Mouse (Mus musculus): ENCODE measurements at regions not wholly inside any gene's neighbourhood (a gene's known extent, or its start where the extent isn't known, plus 50 kb on each side); places are given as distances from the start of the nearest gene placed in this dataset.

DNA sequence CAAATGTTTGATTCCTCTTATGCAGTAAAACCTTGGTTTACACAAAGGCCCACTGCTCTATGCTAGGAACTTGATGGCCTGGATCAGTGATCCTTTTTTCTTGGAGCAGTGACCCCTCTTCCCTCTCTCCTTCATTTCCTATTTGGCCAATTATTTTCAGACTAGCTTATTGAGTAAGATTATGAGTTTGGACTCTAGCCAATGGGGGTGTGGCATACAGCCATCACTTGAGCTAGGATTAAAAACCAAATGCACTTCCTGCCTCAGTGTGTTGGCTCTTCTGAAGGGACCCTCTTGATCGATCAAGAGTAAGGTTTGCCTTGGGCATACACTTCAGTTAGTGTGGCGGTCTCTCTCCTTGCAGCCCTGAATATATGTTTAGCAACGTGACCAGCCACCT is 1172.6 kb upstream of the Gulo start:
- no peak overlapping the region for H3K27ac ChIP-seq
- 58% methylated on average over 3 of the region's 3 CpGs for WGBS
- no peak for ATAC-seq (replicated peaks; ENCODE audit: low FRiP score)

DNA sequence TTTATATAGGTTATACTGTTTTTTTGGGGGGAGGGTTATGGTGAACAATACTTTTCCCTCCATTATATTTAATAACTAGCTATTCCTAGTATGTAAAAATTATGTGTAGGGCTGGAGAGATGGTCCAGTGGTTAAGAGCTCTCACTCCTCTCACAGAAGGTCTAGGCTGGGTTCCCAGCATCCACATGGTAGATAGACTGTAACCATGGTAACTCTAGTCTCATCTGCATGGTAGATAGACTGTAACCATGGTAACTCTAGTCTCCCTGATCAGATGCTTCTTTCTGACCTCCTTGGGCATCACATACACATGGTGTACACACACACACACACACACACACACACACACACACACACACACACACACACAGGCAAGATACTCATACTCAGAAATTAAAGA is 1170.5 kb upstream of the Gulo start:
- Histone ChIP-seq H3K36me3 (no peaks in the 10 kb centered on the region), H3K27me3 (no peaks in the 10 kb centered on the region), H3K4me1 (peaks cover 7% of the 10 kb centered on the region; the same call in 1 of the 2 replicates), H3K9me3 (replicated peaks) (no peaks in the 10 kb centered on the region), H3K4me2 (no peak overlapping the region), H3K4me3 (replicated peaks) (no peak overlapping the region), H3K9ac (no peak overlapping the region), H3K27ac (no peak overlapping the region)
- no peak for ATAC-seq (replicated peaks; ENCODE audit: low FRiP score)

More for the DNA sequence above, 1172.6 kb upstream of the Gulo start:
- no peaks in the 10 kb centered on the region for H3K36me3 ChIP-seq
- H3K4me2 ChIP-seq: no peak overlapping the region
- H3K4me1 ChIP-seq: peaks cover 7% of the 10 kb centered on the region; the same call in 1 of the 2 replicates
- no peak overlapping the region for H3K4me3 ChIP-seq (replicated peaks)
- no peak overlapping the region for H3K9ac ChIP-seq
- no peaks in the 10 kb centered on the region for H3K27me3 ChIP-seq
- H3K9me3 ChIP-seq (replicated peaks): no peaks in the 10 kb centered on the region

DNA sequence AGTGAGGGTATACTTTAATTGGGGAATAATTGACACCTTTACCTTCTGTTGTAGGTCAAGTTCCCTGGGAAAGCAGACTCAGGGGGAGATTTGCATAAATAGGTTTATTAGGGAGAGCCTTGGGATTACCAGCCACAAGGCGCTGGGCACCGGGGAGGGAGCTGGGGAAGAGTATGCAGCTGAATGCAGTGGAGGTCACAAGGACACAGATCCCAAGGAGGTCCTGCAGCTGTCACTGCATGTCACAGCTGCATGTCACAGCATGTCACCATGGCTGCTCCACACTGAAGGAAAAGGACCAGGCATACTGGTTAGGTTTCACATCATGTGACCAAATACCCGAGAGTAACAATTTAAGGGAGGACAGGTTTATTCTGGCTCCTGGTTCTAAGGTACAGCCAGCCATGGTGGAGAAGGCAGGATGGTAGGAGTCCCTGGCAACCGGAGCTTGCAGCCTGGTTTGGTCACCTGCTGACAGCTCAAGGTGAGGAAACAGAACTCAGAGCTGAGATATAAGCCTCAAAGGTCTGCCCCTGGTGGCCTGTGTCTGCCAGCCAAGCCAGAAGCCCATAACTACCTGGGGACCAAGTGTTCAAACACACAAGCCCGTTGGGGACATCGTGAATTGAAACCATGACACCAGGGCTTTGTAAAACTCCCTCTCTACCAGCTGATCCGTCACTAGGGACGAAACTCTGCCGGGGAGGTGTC is 1169.5 kb upstream of the Gulo start:
- H3K4me3 ChIP-seq (replicated peaks): no peak overlapping the region
- no peak for ATAC-seq (replicated peaks; ENCODE audit: low FRiP score)
- H3K27me3 ChIP-seq: no peaks in the 10 kb centered on the region
- H3K27ac ChIP-seq: no peak overlapping the region
- 48% methylated on average over 9 of the region's 9 CpGs for WGBS
- H3K4me1 ChIP-seq: peaks cover 7% of the 10 kb centered on the region; the same call in 1 of the 2 replicates
- no peak overlapping the region for H3K9ac ChIP-seq
- no peaks in the 10 kb centered on the region for H3K9me3 ChIP-seq (replicated peaks)
- H3K4me2 ChIP-seq: no peak overlapping the region
- H3K36me3 ChIP-seq: no peaks in the 10 kb centered on the region

DNA sequence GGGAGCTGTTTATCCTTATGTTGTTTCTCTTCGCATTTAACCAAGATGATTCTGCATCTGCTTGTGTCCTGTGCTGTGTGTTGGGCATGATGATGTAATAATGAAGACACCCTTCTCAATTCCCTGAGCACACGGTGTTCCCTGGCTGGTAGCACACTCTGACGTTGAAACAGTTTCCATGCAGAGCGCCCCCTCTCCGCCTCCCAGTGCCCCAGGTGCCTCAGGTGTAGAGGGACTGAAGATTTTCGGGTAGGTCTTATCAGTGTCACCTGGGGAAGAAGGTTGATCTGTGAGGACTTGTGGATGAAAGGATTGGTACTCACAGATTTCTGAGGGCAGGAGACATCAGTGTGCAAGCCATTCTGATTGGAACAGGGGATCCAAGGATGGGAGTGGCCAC is 1167.7 kb upstream of the Gulo start:
- Histone ChIP-seq H3K9me3 (replicated peaks) (no peaks in the 10 kb centered on the region), H3K27ac (no peak overlapping the region), H3K4me3 (replicated peaks) (no peak overlapping the region), H3K36me3 (no peaks in the 10 kb centered on the region), H3K27me3 (no peaks in the 10 kb centered on the region), H3K4me1 (peaks cover 3% of the 10 kb centered on the region; the same call in 1 of the 2 replicates), H3K9ac (no peak overlapping the region), H3K4me2 (no peak overlapping the region)
- WGBS: 79% methylated on average over 6 of the region's 6 CpGs
- no peak for ATAC-seq (replicated peaks; ENCODE audit: low FRiP score)

DNA sequence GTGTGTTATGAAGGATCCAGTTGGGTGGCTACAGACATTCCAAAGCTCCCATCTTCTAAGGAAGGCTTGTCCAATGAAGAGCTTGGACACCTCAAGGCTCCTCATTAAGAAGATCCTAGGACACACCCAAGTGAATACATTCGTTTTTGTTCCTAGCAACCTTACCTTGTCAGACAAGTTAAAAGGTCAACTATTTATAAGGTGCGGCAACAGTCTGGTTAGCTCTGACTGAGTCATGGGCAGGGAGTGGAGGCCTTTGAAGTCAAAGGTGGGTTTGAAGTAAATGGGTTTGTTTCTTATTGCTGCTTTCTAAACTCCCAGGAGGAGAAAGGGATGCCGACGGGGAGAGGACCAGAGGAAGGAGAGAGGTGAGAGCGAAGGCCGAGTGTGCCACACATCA is 1167.1 kb upstream of the Gulo start:
- 75% methylated on average over 6 of the region's 6 CpGs for WGBS

DNA sequence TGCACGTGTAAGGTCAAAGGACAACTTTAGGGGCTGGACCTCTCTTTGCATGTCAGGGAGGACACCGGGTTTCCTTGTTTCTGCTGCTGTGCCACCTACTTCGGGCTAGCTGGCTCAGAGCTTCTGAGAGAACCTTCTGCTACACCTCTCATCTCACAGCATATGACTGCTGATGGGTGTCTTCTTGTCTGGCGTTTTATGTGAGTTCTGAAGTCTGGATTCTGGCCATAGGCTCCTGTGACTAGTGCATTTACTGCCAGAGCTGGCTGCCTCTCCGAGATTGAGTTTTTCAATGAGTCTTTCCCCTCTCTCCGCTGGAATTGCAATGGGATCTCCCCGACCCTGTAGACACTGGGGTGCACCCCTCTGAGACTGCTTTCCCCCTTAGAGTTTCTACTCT is 1165.9 kb upstream of the Gulo start:
- H3K9me3 ChIP-seq (replicated peaks): no peaks in the 10 kb centered on the region
- WGBS: 76% methylated on average over 7 of the region's 7 CpGs
- no peaks in the 10 kb centered on the region for H3K27me3 ChIP-seq
- H3K36me3 ChIP-seq: no peaks in the 10 kb centered on the region
- no peak overlapping the region for H3K27ac ChIP-seq
- H3K4me1 ChIP-seq: peaks cover 8% of the 10 kb centered on the region
- no peak overlapping the region for H3K9ac ChIP-seq
- no peak overlapping the region for H3K4me2 ChIP-seq
- ATAC-seq (replicated peaks; ENCODE audit: low FRiP score): no peak
- H3K4me3 ChIP-seq (replicated peaks): no peak overlapping the region

More for the DNA sequence above, 1167.1 kb upstream of the Gulo start:
- no peak overlapping the region for H3K4me2 ChIP-seq
- no peaks in the 10 kb centered on the region for H3K4me1 ChIP-seq
- H3K9me3 ChIP-seq (replicated peaks): no peaks in the 10 kb centered on the region
- H3K36me3 ChIP-seq: no peaks in the 10 kb centered on the region
- no peak overlapping the region for H3K27ac ChIP-seq
- H3K27me3 ChIP-seq: no peaks in the 10 kb centered on the region
- no peak for ATAC-seq (replicated peaks; ENCODE audit: low FRiP score)
- H3K9ac ChIP-seq: no peak overlapping the region
- H3K4me3 ChIP-seq (replicated peaks): no peak overlapping the region

DNA sequence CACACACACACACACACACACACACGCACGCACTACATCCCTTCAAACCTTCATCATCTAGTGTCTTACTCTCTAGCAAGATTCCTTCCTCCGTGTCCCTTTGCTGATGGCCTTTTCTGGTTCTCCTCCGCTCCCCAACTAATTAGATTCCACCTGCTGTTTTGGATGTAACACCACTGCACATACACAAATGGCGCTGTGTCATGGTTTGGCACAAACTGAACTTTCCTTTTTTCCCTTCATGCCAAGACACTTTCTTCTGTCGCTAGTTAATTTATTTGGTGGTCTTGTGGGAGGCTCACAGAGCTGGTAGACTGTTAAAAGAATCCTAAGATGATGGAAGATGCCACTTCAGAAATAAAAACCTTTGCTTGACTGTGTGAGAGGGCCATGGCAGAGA is 1161.8 kb upstream of the Gulo start:
- H3K4me1 ChIP-seq: peaks cover 26% of the 10 kb centered on the region
- no peak overlapping the region for H3K4me3 ChIP-seq (replicated peaks)
- no peak overlapping the region for H3K27ac ChIP-seq
- 88% methylated on average over 6 of the region's 6 CpGs for WGBS
- no peaks in the 10 kb centered on the region for H3K36me3 ChIP-seq
- no peaks in the 10 kb centered on the region for H3K27me3 ChIP-seq
- no peak overlapping the region for H3K4me2 ChIP-seq
- no peak overlapping the region for H3K9ac ChIP-seq
- no peak for ATAC-seq (replicated peaks; ENCODE audit: low FRiP score)
- H3K9me3 ChIP-seq (replicated peaks): no peaks in the 10 kb centered on the region

DNA sequence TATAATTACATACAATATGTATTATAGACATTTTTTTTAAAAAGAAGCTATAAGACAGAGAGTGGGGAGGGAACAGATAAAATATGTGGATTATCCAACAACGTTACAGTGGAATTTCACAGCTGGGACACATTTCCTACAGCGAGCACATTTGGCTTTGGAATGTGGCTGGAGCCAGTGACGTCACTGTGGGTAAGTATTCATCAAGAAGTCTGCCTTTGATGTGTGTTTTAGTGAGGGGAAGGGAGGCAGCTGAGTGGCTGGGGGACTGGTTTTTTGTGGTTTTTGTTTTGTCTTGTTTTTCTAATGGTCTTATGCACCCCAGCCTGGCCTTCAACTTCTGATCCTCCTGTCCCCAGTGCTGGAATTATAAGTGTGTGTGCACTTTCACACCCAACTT is 1161.2 kb upstream of the Gulo start:
- WGBS: 20% methylated on average over 3 of the region's 3 CpGs
- ATAC-seq (replicated peaks; ENCODE audit: low FRiP score): 0 out of 2 replicates have a peak, but pooled peaks have one; percentile 29
- no peaks in the 10 kb centered on the region for H3K36me3 ChIP-seq
- H3K27me3 ChIP-seq: no peaks in the 10 kb centered on the region
- no peak overlapping the region for H3K4me3 ChIP-seq (replicated peaks)
- H3K9me3 ChIP-seq (replicated peaks): no peaks in the 10 kb centered on the region
- peak overlapping the region; percentile 45; the same call in 1 of the 2 replicates for H3K27ac ChIP-seq
- no peak overlapping the region for H3K9ac ChIP-seq
- no peak overlapping the region for H3K4me2 ChIP-seq
- H3K4me1 ChIP-seq: peaks cover 26% of the 10 kb centered on the region

DNA sequence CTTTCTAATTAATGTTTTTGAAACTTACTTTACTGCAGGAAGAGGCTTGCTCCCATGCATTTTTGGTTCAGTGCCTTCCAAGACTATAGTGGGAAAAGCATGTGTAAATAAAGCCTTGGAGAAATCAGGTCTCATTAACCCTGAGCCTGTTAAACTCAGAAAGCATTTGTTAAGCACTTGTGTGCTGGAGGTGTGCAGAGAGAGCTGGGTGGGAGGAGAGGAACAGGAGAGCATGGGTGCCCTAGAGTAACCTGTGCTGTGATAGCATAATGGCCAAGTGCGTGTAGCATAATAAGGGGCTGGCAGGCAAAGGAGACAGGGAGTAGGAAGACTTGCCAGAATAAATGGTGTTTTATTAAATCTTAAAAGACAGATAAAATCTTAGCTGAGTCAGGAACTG is 1160.2 kb upstream of the Gulo start:
- Histone ChIP-seq H3K9ac (no peak overlapping the region), H3K4me2 (no peak overlapping the region), H3K4me1 (peaks cover 26% of the 10 kb centered on the region), H3K36me3 (no peaks in the 10 kb centered on the region), H3K27ac (peak overlapping the region; percentile 69), H3K4me3 (replicated peaks) (no peak overlapping the region), H3K9me3 (replicated peaks) (no peaks in the 10 kb centered on the region), H3K27me3 (no peaks in the 10 kb centered on the region)
- WGBS: 19% methylated on average over 1 of the region's 1 CpGs
- peak; percentile 56; the same call in 1 of the 2 replicates for ATAC-seq (replicated peaks; ENCODE audit: low FRiP score)

DNA sequence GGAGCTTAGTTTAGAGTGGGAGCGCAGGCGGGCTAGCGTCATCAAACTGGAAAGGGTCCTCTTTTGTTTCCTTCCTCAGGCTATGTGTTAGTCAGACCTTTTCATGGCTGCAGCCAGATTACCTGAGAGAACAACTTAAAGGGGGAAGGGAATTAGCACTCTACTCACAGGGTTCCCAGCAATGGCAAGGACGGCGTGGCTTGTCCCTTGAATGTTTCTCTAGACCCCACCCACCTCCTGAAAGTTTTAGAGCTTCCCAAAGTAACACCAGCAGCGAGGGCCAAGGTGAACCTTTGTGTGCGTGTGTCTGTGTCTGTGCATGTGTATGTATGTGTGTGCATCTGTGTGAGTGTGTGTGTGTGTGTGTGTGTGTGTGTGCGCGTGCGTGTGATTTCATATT is 1151.0 kb upstream of the Gulo start:
- Histone ChIP-seq H3K4me3 (replicated peaks) (no peak overlapping the region), H3K9me3 (replicated peaks) (no peaks in the 10 kb centered on the region), H3K27me3 (no peaks in the 10 kb centered on the region), H3K4me1 (peaks cover 19% of the 10 kb centered on the region), H3K4me2 (no peak overlapping the region), H3K36me3 (no peaks in the 10 kb centered on the region), H3K9ac (no peak overlapping the region), H3K27ac (no peak overlapping the region)
- WGBS: 74% methylated on average over 10 of the region's 10 CpGs
- no peak for ATAC-seq (replicated peaks; ENCODE audit: low FRiP score)

DNA sequence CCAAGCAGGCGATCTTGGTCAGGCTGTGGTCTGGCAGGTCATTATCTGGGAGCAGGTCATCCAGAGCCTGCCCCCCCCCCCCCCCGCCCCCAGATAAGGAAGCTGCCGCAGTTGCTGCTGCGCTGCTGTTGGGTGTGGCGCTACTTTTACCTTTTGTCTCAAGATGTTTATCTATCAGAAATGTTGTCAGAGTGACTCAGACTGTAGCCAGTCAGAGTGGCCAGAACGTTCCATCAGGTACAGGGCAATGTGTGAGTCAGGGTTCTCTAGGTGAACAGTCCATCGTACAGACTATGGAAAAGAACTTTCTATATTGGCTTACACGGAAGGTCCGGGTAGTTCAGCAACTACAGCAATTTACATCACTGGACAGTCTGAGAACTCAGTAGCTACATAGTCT is 1149.9 kb upstream of the Gulo start:
- ATAC-seq (replicated peaks; ENCODE audit: low FRiP score): no peak; the same call in 1 of the 2 replicates
- H3K4me1 ChIP-seq: peaks cover 19% of the 10 kb centered on the region
- no peaks in the 10 kb centered on the region for H3K27me3 ChIP-seq
- H3K4me3 ChIP-seq (replicated peaks): no peak overlapping the region
- no peaks in the 10 kb centered on the region for H3K36me3 ChIP-seq
- 0 out of 2 replicates have a peak overlapping the region, but pooled peaks have one; percentile 22 for H3K27ac ChIP-seq
- H3K9ac ChIP-seq: no peak overlapping the region
- WGBS: 58% methylated on average over 9 of the region's 9 CpGs
- H3K9me3 ChIP-seq (replicated peaks): no peaks in the 10 kb centered on the region
- H3K4me2 ChIP-seq: no peak overlapping the region

DNA sequence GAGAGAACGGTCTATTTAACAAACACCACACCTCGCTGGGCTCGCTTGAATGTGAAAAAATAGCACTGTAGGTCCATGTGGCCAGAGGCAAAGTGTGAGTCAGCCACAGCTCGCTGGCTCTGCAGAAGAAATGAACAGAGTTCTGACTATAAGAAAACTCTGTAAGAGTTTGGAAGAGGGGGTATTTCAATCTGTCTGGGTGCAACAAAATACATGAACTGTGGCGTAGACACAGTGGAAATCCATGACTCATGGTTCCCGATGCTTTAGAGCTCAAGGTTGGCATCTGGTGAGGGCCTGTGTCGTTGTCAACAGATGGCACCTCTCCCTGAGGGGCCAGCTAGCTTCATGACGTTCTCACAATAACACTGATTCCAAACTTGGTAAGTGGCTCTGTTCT is 1147.4 kb upstream of the Gulo start:
- H3K9ac ChIP-seq: no peak overlapping the region
- H3K4me1 ChIP-seq: peaks cover 22% of the 10 kb centered on the region
- WGBS: 60% methylated on average over 8 of the region's 8 CpGs
- H3K9me3 ChIP-seq (replicated peaks): no peaks in the 10 kb centered on the region
- H3K27ac ChIP-seq: 0 out of 2 replicates have a peak overlapping the region, but pooled peaks have one; percentile 20
- no peaks in the 10 kb centered on the region for H3K27me3 ChIP-seq
- no peak for ATAC-seq (replicated peaks; ENCODE audit: low FRiP score)
- no peaks in the 10 kb centered on the region for H3K36me3 ChIP-seq
- no peak overlapping the region for H3K4me2 ChIP-seq
- H3K4me3 ChIP-seq (replicated peaks): no peak overlapping the region

DNA sequence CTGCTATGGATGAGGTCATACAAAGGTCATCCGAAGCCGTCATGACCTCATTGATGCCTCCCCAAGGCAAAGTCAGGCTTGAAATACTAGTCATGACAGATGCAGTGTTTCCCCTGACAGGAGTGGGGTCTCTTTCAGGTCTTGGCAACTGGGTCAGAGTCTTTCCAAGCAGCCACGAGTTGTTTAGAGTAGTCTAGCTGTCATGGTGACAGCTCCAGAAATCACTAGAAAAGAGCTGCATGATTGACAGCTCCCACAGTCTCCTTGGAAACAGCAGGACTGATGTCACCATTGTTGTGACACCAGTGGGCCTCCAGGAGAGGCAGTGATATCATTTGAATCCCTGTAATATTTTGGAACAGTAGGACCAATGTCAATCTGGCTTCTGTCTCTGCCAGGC is 1144.6 kb upstream of the Gulo start:
- 32% methylated on average over 3 of the region's 3 CpGs for WGBS
- Histone ChIP-seq H3K4me3 (replicated peaks) (no peak overlapping the region), H3K27me3 (no peaks in the 10 kb centered on the region), H3K9me3 (replicated peaks) (no peaks in the 10 kb centered on the region), H3K27ac (no peak overlapping the region), H3K4me2 (no peak overlapping the region), H3K4me1 (peaks cover 19% of the 10 kb centered on the region), H3K9ac (no peak overlapping the region), H3K36me3 (no peaks in the 10 kb centered on the region)
- no peak for ATAC-seq (replicated peaks; ENCODE audit: low FRiP score)
